Mouse (Mus musculus) lung, embryonic 15.5 days (tissue): ENCODE measurements around the gene Echs1. TPM values are rescaled to one million over a fixed set of nuclear protein-coding genes. Genes with fewer than 3 reads are reported as not detected.
A peak's percentile ranks its signal among the peaks of the same experiment; 100 is the strongest.

ENCODE experiments used
- ATAC-seq: fragments of 200-750 bp; cut with Nextera tagmentation; 2 replicates; pipeline ENCODE4 v1.8.0; 2017; ENCODE audit warnings: moderate number of reproducible peaks, borderline replicate concordance; ENCODE audit not compliant: low FRiP score, low TSS enrichment; ENCODE audit errors: extremely low read depth
- H3K27ac ChIP-seq: fragments of 300-500 bp; sonication (generic); 2 replicates; pipeline ENCODE4 v1.5.1; 2015; ENCODE audit warnings: moderate library complexity, mild to moderate bottlenecking, inconsistent platforms
- H3K27me3 ChIP-seq: fragments of 300-500 bp; sonication (generic); 2 replicates; pipeline ENCODE4 v1.6.1; 2015; ENCODE audit warnings: inconsistent platforms
- H3K36me3 ChIP-seq: fragments of 300-500 bp; sonication (generic); 2 replicates; pipeline ENCODE4 v1.6.1; 2015; ENCODE audit warnings: inconsistent platforms
- H3K4me1 ChIP-seq: fragments of 300-500 bp; sonication (generic); 2 replicates; pipeline ENCODE4 v1.6.1; 2015; ENCODE audit warnings: inconsistent platforms
- H3K4me2 ChIP-seq: fragments of 300-500 bp; sonication (generic); 2 replicates; pipeline ENCODE4 v1.6.1; 2015; ENCODE audit warnings: inconsistent platforms, mild to moderate bottlenecking, moderate library complexity
- H3K4me3 ChIP-seq: fragments of 300-500 bp; sonication (generic); 2 replicates; pipeline ENCODE4 v1.5.1; 2015; ENCODE audit warnings: mild to moderate bottlenecking, inconsistent platforms
- H3K9ac ChIP-seq: fragments of 300-500 bp; sonication (generic); 2 replicates; pipeline ENCODE4 v1.6.1; 2015; ENCODE audit warnings: inconsistent platforms
- H3K9me3 ChIP-seq: fragments of 300-500 bp; sonication (generic); 2 replicates; pipeline ENCODE4 v1.6.1; 2016; ENCODE audit warnings: inconsistent platforms
- WGBS: fragments of 180-500 bp; shearing (Covaris S2); methylation state at CpG from one replicate; pipeline ENCODE4 v1.1.7; 2015; 5-methylcytosine and 5-hydroxymethylcytosine counted together
- polyA plus RNA-seq: library from polyadenylated mRNA; unstranded; fragments of >200 nt; fragmentation: Nextera tagmentation; extraction: Ambion mirVana; gene quantifications from 2 replicates; pipeline ENCODE4 v1.2.1, GENCODE M21; 2015

The Echs1 gene
- polyA plus RNA-seq, result 145 and 147 TPM in 2 replicates

- peaks cover 14% of the 10 kb centered on the region; the same call in 1 of the 2 replicates for H3K36me3 ChIP-seq
- 2% methylated on average over 28 of the region's 28 CpGs for WGBS
Measured at GRCm38 (mm10) chr7:140116329-140117054, at the start of gene Echs1. Echs1 (minus strand) TSS chr7:140116476.

GRCm38 (mm10) chr7:140164664-140165063 is 48.4 kb upstream of the Echs1 start, which contains the start of gene Olfr522:
Olfr522 (minus strand) TSS chr7:140164764.
- no peak within 1 kb of the TSS for H3K9ac ChIP-seq
- H3K4me1 ChIP-seq, result no peaks in the 10 kb centered on the region
- H3K4me2 ChIP-seq, result no peak within 1 kb of the TSS
- no peaks in the 10 kb centered on the region for H3K27me3 ChIP-seq
- H3K27ac ChIP-seq, result no peak within 1 kb of the TSS
- WGBS, result 67% methylated on average over 7 of the region's 7 CpGs
- no peaks in the 10 kb centered on the region for H3K36me3 ChIP-seq
- no peak for ATAC-seq
- no peaks in the 10 kb centered on the region for H3K9me3 ChIP-seq
- H3K4me3 ChIP-seq, result no peak within 1 kb of the TSS

More at GRCm38 (mm10) chr7:140116329-140117054, at the start of gene Echs1:
- Histone ChIP-seq H3K9me3 (no peaks in the 10 kb centered on the region), H3K27ac (peak within 1 kb of the TSS; percentile 88), H3K4me1 (0 out of 2 replicates have a peak, but pooled peaks cover 2% of the 10 kb centered on the region), H3K9ac (peak within 1 kb of the TSS; percentile 86), H3K4me2 (peak within 1 kb of the TSS; percentile 70), H3K4me3 (peak within 1 kb of the TSS; percentile 74), H3K27me3 (no peaks in the 10 kb centered on the region)
- ATAC-seq, result peak; percentile 96

- H3K4me2 ChIP-seq, result no peak overlapping the region
- no peak overlapping the region for H3K9ac ChIP-seq
- no peaks in the 10 kb centered on the region for H3K36me3 ChIP-seq
- H3K4me3 ChIP-seq, result no peak overlapping the region
- no peak overlapping the region for H3K27ac ChIP-seq
- WGBS, result 78% methylated on average over 3 of the region's 3 CpGs
- no peaks in the 10 kb centered on the region for H3K4me1 ChIP-seq
- no peak for ATAC-seq
- peaks cover 6% of the 10 kb centered on the region for H3K27me3 ChIP-seq
- no peaks in the 10 kb centered on the region for H3K9me3 ChIP-seq
Measured at GRCm38 (mm10) chr7:140160363-140160762, 44.1 kb upstream of the Echs1 start.

GRCm38 (mm10) chr7:140154218-140154927 is 38.1 kb upstream of the Echs1 start, which contains the start of gene Sprn:
Sprn (minus strand) TSS chr7:140154877.
- peak; percentile 25; the same call in 1 of the 2 replicates for ATAC-seq
- Histone ChIP-seq H3K27me3 (peaks cover 44% of the 10 kb centered on the region), H3K4me3 (0 out of 2 replicates have a peak within 1 kb of the TSS, but pooled peaks have one; percentile 16), H3K27ac (no peak within 1 kb of the TSS), H3K9ac (no peak within 1 kb of the TSS), H3K9me3 (no peaks in the 10 kb centered on the region), H3K4me2 (peak within 1 kb of the TSS; percentile 42), H3K36me3 (no peaks in the 10 kb centered on the region), H3K4me1 (peaks cover 6% of the 10 kb centered on the region; the same call in 1 of the 2 replicates)
- WGBS, result 6% methylated on average over 28 of the region's 28 CpGs

GRCm38 (mm10) chr7:140153829-140154217 is 37.5 kb upstream of the Echs1 start:
- Histone ChIP-seq H3K4me1 (peaks cover 6% of the 10 kb centered on the region; the same call in 1 of the 2 replicates), H3K4me3 (no peak overlapping the region), H3K9ac (no peak overlapping the region), H3K9me3 (no peaks in the 10 kb centered on the region), H3K4me2 (peak overlapping the region; percentile 42; the same call in 1 of the 2 replicates), H3K36me3 (no peaks in the 10 kb centered on the region), H3K27me3 (peaks cover 44% of the 10 kb centered on the region), H3K27ac (no peak overlapping the region)
- no peak for ATAC-seq
- 42% methylated on average over 4 of the region's 4 CpGs for WGBS

DNA sequence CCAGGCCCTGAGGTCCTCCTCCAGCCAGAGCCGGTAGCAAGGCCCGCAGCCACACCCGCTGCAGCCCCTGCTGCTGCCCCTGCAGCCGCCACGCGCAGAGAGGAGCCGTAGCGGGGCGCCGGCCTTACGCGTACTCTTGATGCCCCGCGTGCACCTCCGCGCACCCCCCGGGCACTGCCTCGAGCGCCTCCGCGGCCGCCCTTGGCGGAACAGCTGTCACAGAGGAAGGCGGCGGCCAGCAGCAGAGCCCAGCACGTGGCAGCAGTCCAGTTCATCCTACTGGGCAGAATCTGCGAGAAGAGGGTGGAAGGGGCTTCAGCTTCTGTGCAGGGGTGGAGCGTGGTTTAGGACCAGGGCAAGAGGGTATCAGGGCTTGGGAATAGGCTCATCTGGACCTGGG is 37.1 kb upstream of the Echs1 start:
- no peaks in the 10 kb centered on the region for H3K9me3 ChIP-seq

GRCm38 (mm10) chr7:140144550-140144949 is 28.3 kb upstream of the Echs1 start:
- Histone ChIP-seq H3K4me1 (no peaks in the 10 kb centered on the region), H3K9me3 (no peaks in the 10 kb centered on the region), H3K9ac (no peak overlapping the region), H3K27me3 (no peaks in the 10 kb centered on the region), H3K4me2 (no peak overlapping the region), H3K36me3 (no peaks in the 10 kb centered on the region), H3K27ac (no peak overlapping the region), H3K4me3 (no peak overlapping the region)
- 67% methylated on average over 4 of the region's 4 CpGs for WGBS
- ATAC-seq, result no peak

More for the DNA sequence above, 37.1 kb upstream of the Echs1 start:
- H3K27me3 ChIP-seq, result peaks cover 44% of the 10 kb centered on the region
- H3K4me2 ChIP-seq, result peak overlapping the region; percentile 48
- no peak overlapping the region for H3K9ac ChIP-seq
- H3K36me3 ChIP-seq, result no peaks in the 10 kb centered on the region
- peak; percentile 39; the same call in 1 of the 2 replicates for ATAC-seq
- H3K4me3 ChIP-seq, result peak overlapping the region; percentile 21; the same call in 1 of the 2 replicates
- peaks cover 6% of the 10 kb centered on the region; the same call in 1 of the 2 replicates for H3K4me1 ChIP-seq
- whole genome bisulfite sequencing, result 3% methylated on average over 28 of the region's 28 CpGs
- H3K27ac ChIP-seq, result no peak overlapping the region

DNA sequence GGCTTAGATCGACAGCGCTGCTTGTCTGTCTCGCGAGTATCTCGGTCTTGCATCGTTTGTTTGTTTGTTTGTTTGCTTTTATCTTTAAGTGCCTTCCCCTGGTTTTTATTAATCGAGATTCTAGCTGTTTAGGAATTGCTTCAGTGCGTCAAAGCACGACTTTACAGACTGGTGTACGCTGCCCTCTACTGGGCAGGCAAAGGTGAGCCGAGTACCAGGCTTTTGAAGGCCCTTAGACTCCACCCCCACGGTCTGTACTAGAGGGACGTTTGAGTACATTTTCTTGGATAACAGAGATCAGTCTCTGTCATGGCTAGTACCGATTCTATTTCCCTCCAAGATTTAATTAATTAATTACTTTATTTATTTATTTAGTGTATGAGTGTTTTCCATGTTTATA is 25.1 kb upstream of the Echs1 start:
- WGBS, result 4% methylated on average over 14 of the region's 14 CpGs
- no peaks in the 10 kb centered on the region for H3K36me3 ChIP-seq
- no peak overlapping the region for H3K4me2 ChIP-seq
- H3K4me1 ChIP-seq, result peaks cover 4% of the 10 kb centered on the region
- H3K27ac ChIP-seq, result no peak overlapping the region
- no peaks in the 10 kb centered on the region for H3K9me3 ChIP-seq
- H3K9ac ChIP-seq, result no peak overlapping the region
- no peaks in the 10 kb centered on the region for H3K27me3 ChIP-seq
- ATAC-seq, result no peak
- H3K4me3 ChIP-seq, result no peak overlapping the region

- H3K4me2 ChIP-seq, result peak overlapping the region; percentile 80
- H3K9me3 ChIP-seq, result no peaks in the 10 kb centered on the region
- WGBS, result 0% methylated on average over 8 of the region's 8 CpGs
- 0 out of 2 replicates have a peak overlapping the region, but pooled peaks have one; percentile 62 for H3K27ac ChIP-seq
- ATAC-seq, result no peak
- peak overlapping the region; percentile 89 for H3K9ac ChIP-seq
- no peaks in the 10 kb centered on the region for H3K27me3 ChIP-seq
- peak overlapping the region; percentile 72 for H3K4me3 ChIP-seq
- no peaks in the 10 kb centered on the region for H3K36me3 ChIP-seq
- H3K4me1 ChIP-seq, result peaks cover 4% of the 10 kb centered on the region
Measured at GRCm38 (mm10) chr7:140138021-140138310, 21.7 kb upstream of the Echs1 start.

DNA sequence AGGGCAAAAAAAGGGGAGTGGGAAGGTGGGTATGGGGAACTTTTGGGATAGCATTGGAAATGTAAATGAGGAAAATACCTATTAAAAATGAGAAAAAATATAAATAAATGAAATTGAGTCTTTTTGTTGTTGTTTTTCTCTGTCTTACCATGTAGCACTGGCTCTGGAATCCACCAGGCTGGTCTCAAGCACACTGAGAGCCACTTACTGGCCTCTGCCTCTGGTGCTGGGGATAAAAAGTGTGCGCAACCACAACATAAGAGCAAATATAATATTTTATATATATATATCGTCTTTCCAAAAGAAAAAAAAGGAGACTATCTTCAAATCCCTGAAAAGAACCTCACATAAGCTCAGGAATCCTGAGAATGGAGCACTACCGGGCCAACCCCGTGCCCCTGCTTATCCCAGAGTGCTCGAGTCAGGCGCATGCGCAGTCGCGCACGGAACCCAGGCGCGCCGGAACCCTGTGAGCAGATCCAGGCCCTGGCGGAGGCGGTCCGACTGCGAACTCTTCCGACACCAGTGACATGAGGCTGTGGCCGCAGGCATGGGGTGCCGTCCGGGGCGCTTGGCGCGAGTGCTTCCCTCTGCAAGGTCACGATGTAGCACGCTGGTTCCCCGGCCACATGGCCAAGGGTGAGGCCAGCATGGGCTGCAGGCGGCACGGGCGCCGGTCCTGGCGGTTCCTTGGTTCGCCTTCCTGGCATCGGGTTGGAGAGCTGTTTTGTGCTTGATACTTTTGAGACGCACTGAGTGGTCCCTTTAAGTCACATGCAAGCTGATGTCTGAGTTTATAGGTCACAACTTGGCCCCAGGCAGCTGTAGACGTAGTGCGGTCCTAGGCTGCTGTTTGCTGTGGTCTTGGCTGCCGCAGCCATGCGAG is 21.1 kb upstream of the Echs1 start, which contains the start of gene Mtg1:
Gene Mtg1 (plus strand): TSS at position 430 of the 886 bp plus-strand sequence.
- Histone ChIP-seq H3K4me2 (peak within 1 kb of the TSS; percentile 80), H3K27me3 (no peaks in the 10 kb centered on the region), H3K9ac (peak within 1 kb of the TSS; percentile 89), H3K4me3 (peak within 1 kb of the TSS; percentile 72), H3K9me3 (no peaks in the 10 kb centered on the region), H3K27ac (0 out of 2 replicates have a peak within 1 kb of the TSS, but pooled peaks have one; percentile 62), H3K36me3 (no peaks in the 10 kb centered on the region), H3K4me1 (peaks cover 4% of the 10 kb centered on the region)
- ATAC-seq, result peak; percentile 97
- 2% methylated on average over 39 of the region's 39 CpGs for WGBS

DNA sequence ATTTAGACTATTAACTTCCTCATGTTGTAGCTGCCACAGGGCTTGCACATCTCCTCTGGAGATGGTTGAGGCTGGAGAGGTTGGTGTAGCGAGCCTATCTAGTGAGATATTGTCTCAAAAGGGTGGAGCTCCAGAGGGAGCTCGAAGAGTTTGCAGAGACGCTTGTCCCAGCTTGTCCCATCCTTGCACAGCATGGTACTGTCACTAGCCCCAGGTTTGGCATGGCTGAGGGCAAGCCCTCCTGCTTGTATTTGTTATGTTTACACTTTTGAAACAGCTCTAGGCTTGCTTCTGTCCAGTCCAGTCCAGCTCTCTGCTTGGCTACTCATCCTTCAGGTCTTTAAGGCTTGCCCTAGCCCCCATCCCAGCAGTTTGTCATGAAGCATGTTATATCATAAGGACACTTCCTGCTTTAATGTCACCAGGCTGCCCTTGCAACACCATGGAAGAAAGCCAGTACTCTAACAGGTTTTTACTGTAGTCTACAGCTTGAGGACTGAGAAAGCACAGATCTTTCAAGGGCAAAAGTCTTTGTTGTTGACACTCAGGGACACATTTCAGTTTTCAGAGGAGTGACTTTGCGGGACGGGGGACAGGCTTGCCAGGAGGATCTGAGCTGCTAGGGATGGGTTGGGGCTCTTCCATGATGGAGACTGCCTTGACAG is 19.0 kb upstream of the Echs1 start:
- H3K27ac ChIP-seq, result no peak overlapping the region
- no peak overlapping the region for H3K4me2 ChIP-seq
- H3K9ac ChIP-seq, result no peak overlapping the region
- ATAC-seq, result no peak
- no peaks in the 10 kb centered on the region for H3K27me3 ChIP-seq
- no peak overlapping the region for H3K4me3 ChIP-seq
- 87% methylated on average over 5 of the region's 5 CpGs for WGBS
- peaks cover 4% of the 10 kb centered on the region for H3K4me1 ChIP-seq
- H3K36me3 ChIP-seq, result peaks cover 4% of the 10 kb centered on the region; the same call in 1 of the 2 replicates
- H3K9me3 ChIP-seq, result no peaks in the 10 kb centered on the region
